Comparison of ENCODE assay signal across 8 mouse cellular contexts in genomic region chr2:152142046-152142445, GRCm38 (mm10). TPM values are rescaled to one million over a fixed set of nuclear protein-coding genes. Genes with fewer than 3 reads are reported as not detected.
DNase-seq lines count a peak whose midpoint lies in the region; ATAC-seq and TF ChIP-seq lines count a peak whose summit lies in the region.

No protein-coding gene starts in this region.

- H3K4me3 ChIP-seq in spleen, adult 2 months (ENCODE audit: extremely low read depth, insufficient read depth, insufficient read length): peak overlapping the region; percentile 17; the same call in 1 of the 2 replicates
- peak overlapping the region; percentile 45 for H3K4me3 ChIP-seq in intestine, embryonic 16.5 days (ENCODE audit: low read length)
- H3K4me3 ChIP-seq in liver, postnatal 0 days (ENCODE audit: low read depth, low read length): peak overlapping the region; percentile 38

- peaks cover 4% of the 10 kb centered on the region for H3K4me1 ChIP-seq in spleen, adult 2 months (ENCODE audit: control insufficient read depth, insufficient read depth, insufficient read length)
- H3K4me1 ChIP-seq in intestine, embryonic 16.5 days (ENCODE audit: control insufficient read depth, insufficient read depth, low read length): peaks cover 20% of the 10 kb centered on the region
- H3K4me1 ChIP-seq in liver, postnatal 0 days (ENCODE audit: insufficient read depth): peaks cover 10% of the 10 kb centered on the region; the same call in 1 of the 2 replicates

- peak overlapping the region; percentile 41; the same call in 1 of the 2 replicates for H3K9ac ChIP-seq in intestine, embryonic 16.5 days (ENCODE audit: low read depth, low read length)
- H3K9ac ChIP-seq in liver, postnatal 0 days (replicated peaks): no peak overlapping the region

- no peak for DNase-seq in spleen, adult 2 months (ENCODE audit: low read depth in 1 of 2, low spot score in 2 of 2)
- no peak for DNase-seq in spleen, adult 18-20 months
- DNase-seq in heart, adult 11 months: peak; percentile 98
- no peak for DNase-seq in liver, postnatal 0 days
- DNase-seq in retina, postnatal 1 day: peak; percentile 66
- DNase-seq in layer of hippocampus, postnatal 14 days (ENCODE audit: low spot score in 2 of 2): no peak
- no peak for DNase-seq in urinary bladder, postnatal 4 days (ENCODE audit: low spot score in 2 of 2)

- TF ChIP-seq EP300 in liver, postnatal 0 days (IDR thresholded peaks at IDR 0.05; ENCODE audit: low read depth): no peak

- no peaks in the 10 kb centered on the region for H3K9me3 ChIP-seq in intestine, embryonic 16.5 days (ENCODE audit: control insufficient read depth, low read length)
- H3K9me3 ChIP-seq in liver, postnatal 0 days (ENCODE audit: low read length): no peaks in the 10 kb centered on the region

- ATAC-seq in intestine, embryonic 16.5 days: peak; percentile 72
- ATAC-seq in liver, postnatal 0 days: no peak

- 8% methylated on average over 13 of the region's 13 CpGs for WGBS in spleen, adult 2 months
- 1% methylated on average over 13 of the region's 13 CpGs for WGBS in intestine, embryonic 16.5 days
- WGBS in liver, postnatal 0 days (ENCODE audit: insufficient replicate concordance): 2% methylated on average over 13 of the region's 13 CpGs

- no peak for TF ChIP-seq CTCF in spleen, adult 2 months (IDR thresholded peaks at IDR 0.05; ENCODE audit: extremely low read depth, insufficient read depth, insufficient read length, insufficient replicate concordance)
- no peak for TF ChIP-seq CTCF in liver, postnatal 0 days (IDR thresholded peaks at IDR 0.05; ENCODE audit: low read depth)

- peaks cover 4% of the 10 kb centered on the region; the same call in 1 of the 2 replicates for H3K27me3 ChIP-seq in spleen, adult 2 months (ENCODE audit: control insufficient read depth, insufficient read depth, low read length)
- H3K27me3 ChIP-seq in intestine, embryonic 16.5 days (replicated peaks; ENCODE audit: control insufficient read depth, insufficient read depth, low read length): peaks cover 35% of the 10 kb centered on the region
- peaks cover 57% of the 10 kb centered on the region for H3K27me3 ChIP-seq in liver, postnatal 0 days (ENCODE audit: insufficient read depth, low read length)

- no peak for TF ChIP-seq POLR2A in spleen, adult 2 months (IDR thresholded peaks at IDR 0.05; ENCODE audit: low read depth, low read length)

- H3K4me2 ChIP-seq in intestine, embryonic 16.5 days (ENCODE audit: low read depth, low read length): peak overlapping the region; percentile 97
- peak overlapping the region; percentile 63 for H3K4me2 ChIP-seq in liver, postnatal 0 days (ENCODE audit: low read depth, low read length)

- H3K36me3 ChIP-seq in spleen, adult 2 months (ENCODE audit: control insufficient read depth, insufficient read depth, low read length): no peaks in the 10 kb centered on the region
- H3K36me3 ChIP-seq in intestine, embryonic 16.5 days (ENCODE audit: control insufficient read depth, insufficient read depth, low read length): no peaks in the 10 kb centered on the region
- no peaks in the 10 kb centered on the region for H3K36me3 ChIP-seq in liver, postnatal 0 days (replicated peaks; ENCODE audit: insufficient read depth, low read length)

- H3K27ac ChIP-seq in spleen, adult 2 months (ENCODE audit: insufficient read depth, low read length): no peak overlapping the region
- peak overlapping the region; percentile 49; the same call in 1 of the 2 replicates for H3K27ac ChIP-seq in intestine, embryonic 16.5 days (ENCODE audit: low read length)
- H3K27ac ChIP-seq in liver, postnatal 0 days (ENCODE audit: low read depth): no peak overlapping the region

RNA-seq across cellular contexts. Expression of gene Tcf15, which starts 1.3 kb away (rescaled TPM):
- polyA plus RNA-seq in spleen, adult 2 months (2012; rRNA removed): 0.56 and 0.79 TPM in 2 replicates
- polyA plus RNA-seq in intestine, embryonic 16.5 days (2015; fragmentation: Nextera tagmentation; extraction: Ambion mirVana): 6.5 and 7.5 TPM in 2 replicates
- polyA plus RNA-seq in liver, postnatal 0 days (2015; fragmentation: Nextera tagmentation; extraction: Ambion mirVana): 0.14 and 0.18 TPM in 2 replicates
- total RNA-seq in layer of hippocampus, postnatal 14 days (2021): 1 to 10 TPM; 2.7 to 3.1 TPM

RNA-seq across cellular contexts. Expression of gene Srxn1, which starts 36.7 kb away (rescaled TPM):
- polyA plus RNA-seq in spleen, adult 2 months (2012; rRNA removed): 13.3 and 15.2 TPM in 2 replicates
- 34.9 and 43.6 TPM in 2 replicates for polyA plus RNA-seq in intestine, embryonic 16.5 days (2015; fragmentation: Nextera tagmentation; extraction: Ambion mirVana)
- 8.2 and 8.7 TPM in 2 replicates for polyA plus RNA-seq in liver, postnatal 0 days (2015; fragmentation: Nextera tagmentation; extraction: Ambion mirVana)
- 10 to 100 TPM; 59.1 to 65.8 TPM for total RNA-seq in layer of hippocampus, postnatal 14 days (2021)

Comparison
In these comparisons a context has a peak if more than half of its experiments do, and no peak if none do; other contexts are left out.
1. DNase-seq: peak in heart, adult 11 months (single experiment) and retina, postnatal 1 day (single experiment); none in spleen, adult 2 months (0 of 2), spleen, adult 18-20 months (0 of 2), liver, postnatal 0 days (single experiment), layer of hippocampus, postnatal 14 days (0 of 2) and urinary bladder, postnatal 4 days (0 of 2).
2. Peak in every context shown above with its lines, with median percentiles within 50 percentile points of each other: H3K4me3 ChIP-seq.